8 mouse cellular contexts compared by ENCODE assay signal in the genomic region with DNA sequence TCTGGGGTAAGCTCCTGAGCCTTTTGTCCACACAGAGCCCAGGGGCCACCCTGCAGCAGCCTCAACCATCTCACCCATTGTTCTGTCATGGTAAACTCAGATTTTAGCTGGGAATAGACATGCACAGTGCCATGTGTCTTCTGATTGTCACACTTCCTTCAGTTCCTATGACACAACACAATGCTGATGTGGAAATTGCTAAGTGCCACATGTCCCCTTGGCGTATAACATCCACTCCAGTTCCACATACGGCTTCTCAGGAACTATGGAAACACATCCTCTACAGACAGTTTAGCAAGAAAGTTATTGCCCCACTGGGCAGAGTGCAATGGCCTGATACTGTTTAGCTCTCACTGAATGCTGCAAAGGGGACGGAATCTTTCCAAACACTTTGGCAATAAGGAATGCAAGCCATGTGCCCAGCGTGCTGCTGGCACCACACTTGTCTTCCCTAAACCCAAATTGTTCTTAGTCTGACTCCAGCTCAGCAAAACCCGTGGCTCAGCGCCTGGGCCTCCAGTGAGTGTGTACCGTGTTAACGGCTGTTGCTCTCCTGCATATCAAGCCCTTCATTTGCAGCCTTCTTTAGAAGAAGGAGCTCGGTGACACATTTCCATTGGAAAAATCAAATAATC.
DNase-seq lines count a peak whose midpoint lies in the region; ATAC-seq and TF ChIP-seq lines count a peak whose summit lies in the region.

No protein-coding gene starts in this region.

- no peak for TF ChIP-seq POLR2A in heart, adult 2 months (IDR thresholded peaks at IDR 0.05; ENCODE audit: insufficient read depth, low read depth, low read length)

- H3K27ac ChIP-seq in heart, adult 2 months: peak overlapping the region; percentile 50

- intact Hi-C loops in heart, adult 2 months (cut with DNase I): no loop called here

- 60% methylated on average over 9 of the region's 9 CpGs for WGBS in heart, adult 2 months

- no peaks in the 10 kb centered on the region for H3K79me2 ChIP-seq in heart, adult 2 months (replicated peaks; ENCODE audit: control insufficient read depth, insufficient read depth, low read length)

- H3K36me3 ChIP-seq in heart, adult 2 months (ENCODE audit: control insufficient read depth, insufficient read depth, low read length): no peaks in the 10 kb centered on the region

- TF ChIP-seq CTCF in heart, adult 2 months (IDR thresholded peaks at IDR 0.05): no peak

- TF ChIP-seq EP300 in heart, adult 2 months (IDR thresholded peaks at IDR 0.05; ENCODE audit: insufficient read depth, low read depth, low read length): no peak

- no peaks in the 10 kb centered on the region for H3K27me3 ChIP-seq in heart, adult 2 months (ENCODE audit: control insufficient read depth, insufficient read depth, low read length)

- no peak overlapping the region for H3K9ac ChIP-seq in heart, adult 2 months (ENCODE audit: low read depth, low read length)

- H3K4me3 ChIP-seq in heart, adult 2 months: no peak overlapping the region

- DNase-seq in heart, adult 2 months: peak in 1 of 2 experiments; percentile 28
- DNase-seq in heart, postnatal 4 days: no peak
- DNase-seq in NIH3T3 (ENCODE audit: low read depth): peak; percentile 50
- peak; percentile 48 to 52 for DNase-seq in cerebellum, postnatal 36 days
- DNase-seq in layer of hippocampus, postnatal 10 days (ENCODE audit: low spot score in 2 of 2): peak; percentile 46 to 61
- DNase-seq in skeletal muscle tissue, adult 2 months (ENCODE audit: low read depth, low spot score): peak; percentile 26
- DNase-seq in kidney, postnatal 14 days: no peak

- no peak for ATAC-seq in activated CD4-positive, CD25-positive, alpha-beta regulatory T cell, adult 4 months

- peaks cover 9% of the 10 kb centered on the region for H3K4me1 ChIP-seq in heart, adult 2 months (ENCODE audit: control insufficient read depth, insufficient read depth, low read length)

Comparison
In these comparisons a context has a peak if more than half of its experiments do, and no peak if none do; other contexts are left out.
1. DNase-seq: peak in NIH3T3 (single experiment), cerebellum, postnatal 36 days (2 of 2), layer of hippocampus, postnatal 10 days (2 of 2) and skeletal muscle tissue, adult 2 months (single experiment); none in heart, postnatal 4 days (single experiment) and kidney, postnatal 14 days (single experiment).